Mouse (Mus musculus): Measurements from ENCODE around the gene Lyzl4. TPM values are rescaled to one million over a fixed set of nuclear protein-coding genes. Genes with fewer than 3 reads are reported as not detected.

Lyzl4 gene
- not detected in 2 replicates for total RNA-seq (2017)

- peak; percentile 43; the same call in 1 of the 2 replicates for ATAC-seq (ENCODE audit: extremely low read depth, insufficient number of reproducible peaks, low FRiP score, poor library complexity, severe bottlenecking)
Observed at GRCm38 (mm10) chr9:121642001-121642400, at the start of gene Lyzl4. TSS of gene Lyzl4 (minus strand) at chr9:121642096.

GRCm38 (mm10) chr9:121690734-121691133 lies 48.8 kb upstream of the Lyzl4 start:
- ATAC-seq (ENCODE audit: extremely low read depth, insufficient number of reproducible peaks, low FRiP score, poor library complexity, severe bottlenecking) = no peak

- no peak for ATAC-seq (ENCODE audit: extremely low read depth, insufficient number of reproducible peaks, low FRiP score, poor library complexity, severe bottlenecking)
Observed at GRCm38 (mm10) chr9:121690200-121690651, 48.3 kb upstream of the Lyzl4 start.

- ATAC-seq (ENCODE audit: extremely low read depth, insufficient number of reproducible peaks, low FRiP score, poor library complexity, severe bottlenecking) = no peak
Observed at GRCm38 (mm10) chr9:121684702-121685101, 42.8 kb upstream of the Lyzl4 start.

GRCm38 (mm10) chr9:121682037-121682680 lies 40.3 kb upstream of the Lyzl4 start:
- ATAC-seq (ENCODE audit: extremely low read depth, insufficient number of reproducible peaks, low FRiP score, poor library complexity, severe bottlenecking) = no peak

GRCm38 (mm10) chr9:121681191-121681590 lies 39.3 kb upstream of the Lyzl4 start:
- no peak for ATAC-seq (ENCODE audit: extremely low read depth, insufficient number of reproducible peaks, low FRiP score, poor library complexity, severe bottlenecking)

- ATAC-seq (ENCODE audit: extremely low read depth, insufficient number of reproducible peaks, low FRiP score, poor library complexity, severe bottlenecking) = peak; percentile 37
Observed at GRCm38 (mm10) chr9:121679549-121679948, 37.7 kb upstream of the Lyzl4 start.

- ATAC-seq (ENCODE audit: extremely low read depth, insufficient number of reproducible peaks, low FRiP score, poor library complexity, severe bottlenecking) = no peak
Observed at GRCm38 (mm10) chr9:121677476-121677875, 35.6 kb upstream of the Lyzl4 start.

- no peak for ATAC-seq (ENCODE audit: extremely low read depth, insufficient number of reproducible peaks, low FRiP score, poor library complexity, severe bottlenecking)
Observed at GRCm38 (mm10) chr9:121677069-121677468, 35.2 kb upstream of the Lyzl4 start.

- no peak for ATAC-seq (ENCODE audit: extremely low read depth, insufficient number of reproducible peaks, low FRiP score, poor library complexity, severe bottlenecking)
Observed at GRCm38 (mm10) chr9:121675556-121675955, 33.7 kb upstream of the Lyzl4 start.

GRCm38 (mm10) chr9:121675011-121675410 lies 33.1 kb upstream of the Lyzl4 start:
- peak; percentile 82 for ATAC-seq (ENCODE audit: extremely low read depth, insufficient number of reproducible peaks, low FRiP score, poor library complexity, severe bottlenecking)

- no peak for ATAC-seq (ENCODE audit: extremely low read depth, insufficient number of reproducible peaks, low FRiP score, poor library complexity, severe bottlenecking)
Observed at GRCm38 (mm10) chr9:121673716-121674115, 31.8 kb upstream of the Lyzl4 start.

- ATAC-seq (ENCODE audit: extremely low read depth, insufficient number of reproducible peaks, low FRiP score, poor library complexity, severe bottlenecking) = no peak
Observed at GRCm38 (mm10) chr9:121672311-121672710, 30.4 kb upstream of the Lyzl4 start.

GRCm38 (mm10) chr9:121671300-121671699 lies 29.4 kb upstream of the Lyzl4 start:
- ATAC-seq (ENCODE audit: extremely low read depth, insufficient number of reproducible peaks, low FRiP score, poor library complexity, severe bottlenecking) = peak; percentile 54

- ATAC-seq (ENCODE audit: extremely low read depth, insufficient number of reproducible peaks, low FRiP score, poor library complexity, severe bottlenecking) = peak; percentile 34
Observed at GRCm38 (mm10) chr9:121669348-121669791, 27.5 kb upstream of the Lyzl4 start.

- ATAC-seq (ENCODE audit: extremely low read depth, insufficient number of reproducible peaks, low FRiP score, poor library complexity, severe bottlenecking) = no peak
Observed at GRCm38 (mm10) chr9:121667822-121668221, 25.9 kb upstream of the Lyzl4 start.

- no peak for ATAC-seq (ENCODE audit: extremely low read depth, insufficient number of reproducible peaks, low FRiP score, poor library complexity, severe bottlenecking)
Observed at GRCm38 (mm10) chr9:121666957-121667630, 25.2 kb upstream of the Lyzl4 start.

- no peak for ATAC-seq (ENCODE audit: extremely low read depth, insufficient number of reproducible peaks, low FRiP score, poor library complexity, severe bottlenecking)
Observed at GRCm38 (mm10) chr9:121664104-121664503, 22.2 kb upstream of the Lyzl4 start.

GRCm38 (mm10) chr9:121663467-121663866 lies 21.6 kb upstream of the Lyzl4 start:
- ATAC-seq (ENCODE audit: extremely low read depth, insufficient number of reproducible peaks, low FRiP score, poor library complexity, severe bottlenecking) = no peak

GRCm38 (mm10) chr9:121659791-121660190 lies 17.9 kb upstream of the Lyzl4 start:
- no peak for ATAC-seq (ENCODE audit: extremely low read depth, insufficient number of reproducible peaks, low FRiP score, poor library complexity, severe bottlenecking)

Data from neutrophil, adult 5-6 weeks (primary cell).